Mouse (Mus musculus): Measurements from ENCODE around the gene 1110032A03Rik.

Gene 1110032A03Rik

GRCm38 (mm10) chr9:50729600-50729999, 45.7 kb downstream of the 1110032A03Rik start:
- DNase-seq (ENCODE audit: low spot score): no peak

GRCm38 (mm10) chr9:50727925-50728651, 47.2 kb downstream of the 1110032A03Rik start:
- peak; percentile 89 for DNase-seq (ENCODE audit: low spot score)

DNA sequence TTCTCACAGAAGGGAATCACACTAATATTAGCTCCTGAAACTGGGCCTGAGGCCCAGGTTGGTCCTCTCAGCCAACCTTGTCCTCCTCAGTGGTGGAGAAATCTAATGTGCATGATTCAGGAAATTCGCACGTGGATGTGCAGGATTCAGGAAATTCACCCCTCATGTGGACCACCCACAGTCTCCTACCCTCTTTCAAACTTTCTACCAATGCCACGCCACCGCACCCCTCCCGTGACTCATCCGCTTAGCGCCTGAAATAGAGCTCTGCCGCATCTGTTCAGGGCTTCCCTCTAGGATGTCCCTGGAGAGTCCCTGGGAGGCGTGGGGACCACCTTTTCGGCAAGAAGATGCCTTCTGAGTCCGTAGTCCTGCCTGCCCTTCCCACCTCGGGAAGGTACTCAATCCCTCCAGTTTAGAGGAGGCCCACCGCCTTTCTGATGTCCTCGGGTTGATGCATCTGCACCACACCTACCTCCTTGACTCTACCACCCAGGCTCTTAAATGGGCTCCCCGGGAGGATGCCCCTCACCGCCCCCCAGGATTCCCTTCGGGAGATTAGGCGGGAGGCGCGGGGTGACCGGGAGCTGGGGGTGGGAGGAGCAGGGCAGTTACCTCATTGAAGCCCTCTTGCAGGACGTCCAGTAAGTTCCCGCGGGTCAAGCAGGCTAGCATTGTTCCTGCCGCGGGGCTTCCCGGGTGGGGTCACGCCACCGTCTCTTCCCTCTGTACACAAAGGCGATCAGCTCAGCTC, 48.0 kb downstream of the 1110032A03Rik start:
- peak; percentile 66 for DNase-seq (ENCODE audit: low spot score)

GRCm38 (mm10) chr9:50725921-50726590, 49.3 kb downstream of the 1110032A03Rik start:
- peak; percentile 55 for DNase-seq (ENCODE audit: low spot score)

- DNase-seq (ENCODE audit: low spot score): no peak
Observed at GRCm38 (mm10) chr9:50724661-50725330, 50.5 kb downstream of the 1110032A03Rik start.

GRCm38 (mm10) chr9:50724147-50724546, 51.2 kb downstream of the 1110032A03Rik start:
- no peak for DNase-seq (ENCODE audit: low spot score)

- no peak for DNase-seq (ENCODE audit: low spot score)
Observed at GRCm38 (mm10) chr9:50723406-50723805, 51.9 kb downstream of the 1110032A03Rik start.

DNA sequence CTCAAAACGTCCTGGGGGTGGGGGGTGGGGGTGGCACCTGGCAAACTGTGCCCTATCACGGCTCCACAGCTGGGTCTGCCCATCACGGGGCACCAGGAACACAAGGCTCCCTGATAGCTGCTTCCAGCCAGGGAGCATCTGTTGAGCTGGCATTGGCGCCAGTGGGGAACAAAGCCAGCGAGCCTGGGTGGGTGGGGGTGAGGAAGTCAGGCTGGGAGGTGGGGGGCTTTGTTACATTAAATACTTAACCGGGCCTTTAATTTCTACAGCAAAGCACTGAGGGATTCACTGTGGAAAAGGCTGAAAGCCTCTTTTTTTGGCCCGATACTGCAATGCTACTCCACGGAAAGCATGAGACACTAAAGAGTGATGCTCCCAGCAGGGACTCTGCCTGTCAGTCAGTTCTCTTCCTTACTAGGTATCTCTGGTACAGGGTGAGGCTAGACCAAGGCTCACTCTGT, 52.8 kb downstream of the 1110032A03Rik start:
- DNase-seq (ENCODE audit: low spot score): no peak

DNA sequence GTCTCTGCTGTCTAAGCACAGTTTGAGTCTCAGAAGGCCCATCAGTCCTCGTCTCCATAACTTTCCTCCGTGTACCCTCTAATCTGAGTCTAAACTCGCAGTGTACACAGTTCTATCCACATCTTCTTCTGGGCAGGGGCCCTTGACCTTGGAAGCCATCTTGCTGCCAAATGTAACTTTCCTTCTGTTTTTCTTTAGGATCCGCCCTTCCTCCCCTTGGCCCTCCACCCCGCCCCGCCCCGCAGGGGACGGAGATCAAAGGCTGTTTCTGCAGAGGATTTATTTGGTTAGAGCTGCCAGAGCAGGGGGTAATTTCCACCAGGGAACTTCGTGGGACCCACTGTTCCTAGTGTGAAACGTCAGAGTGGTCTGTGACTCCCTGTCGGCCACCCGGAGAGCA, 54.3 kb downstream of the 1110032A03Rik start:
- DNase-seq (ENCODE audit: low spot score): no peak

GRCm38 (mm10) chr9:50718878-50719277, 56.4 kb downstream of the 1110032A03Rik start:
- no peak for DNase-seq (ENCODE audit: low spot score)

DNA sequence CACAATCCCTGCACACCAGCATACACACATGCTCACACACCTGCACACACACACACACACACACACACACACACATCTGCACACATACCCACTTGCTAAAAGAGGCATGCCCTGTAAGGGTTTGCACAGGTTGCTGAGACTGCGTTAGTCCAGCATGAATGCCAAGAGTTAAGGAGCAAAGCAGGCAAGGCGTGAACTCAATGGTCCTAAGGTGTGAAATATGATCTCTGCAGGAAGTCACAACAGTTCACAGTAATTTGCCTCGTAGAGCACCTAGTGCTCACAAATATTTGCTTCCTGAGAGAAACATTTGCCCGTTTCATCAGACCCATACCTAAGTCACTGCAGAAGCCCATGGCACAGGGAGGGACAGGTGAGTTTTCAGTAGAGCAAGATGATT, 61.1 kb downstream of the 1110032A03Rik start:
- no peak for DNase-seq (ENCODE audit: low spot score)

Data from embryo, embryonic 10.5 days (tissue).